Mouse (Mus musculus): Measurements from ENCODE around the gene Mogs.

DNA sequence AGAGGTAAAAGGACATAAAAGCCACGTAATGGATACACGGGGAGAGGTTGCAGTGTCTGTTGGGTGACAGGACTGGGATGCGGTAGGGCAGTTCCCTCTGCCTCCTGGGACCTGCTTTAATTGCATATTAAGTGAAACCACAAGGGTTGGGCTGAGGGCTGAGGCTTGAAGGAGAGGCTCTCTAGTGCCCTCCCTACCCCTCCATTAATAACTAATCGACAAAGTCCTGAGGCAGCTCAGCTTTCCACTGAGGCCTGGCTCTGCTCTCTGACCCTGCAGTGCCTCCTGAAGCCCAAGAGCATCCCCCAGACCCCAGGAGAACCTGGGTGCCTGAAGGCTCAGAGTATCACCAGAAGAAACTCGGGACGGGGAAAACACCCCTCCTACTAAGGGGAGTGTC lies 30.8 kb upstream of the Mogs start:
- TF ChIP-seq CTCF (IDR thresholded peaks at IDR 0.05; ENCODE audit: extremely low read depth, insufficient read depth, insufficient read length, insufficient replicate concordance), result no peak
- TF ChIP-seq POLR2A (IDR thresholded peaks at IDR 0.05; ENCODE audit: low read depth, low read length), result no peak
